Mouse (Mus musculus): Measurements from ENCODE around the gene Dync1i1. TPM values are rescaled to one million over a fixed set of nuclear protein-coding genes. Genes with fewer than 3 reads are reported as not detected.

Gene Dync1i1
- polyA plus RNA-seq, 1 experiment from 2014 or later: 49.9 TPM

DNA sequence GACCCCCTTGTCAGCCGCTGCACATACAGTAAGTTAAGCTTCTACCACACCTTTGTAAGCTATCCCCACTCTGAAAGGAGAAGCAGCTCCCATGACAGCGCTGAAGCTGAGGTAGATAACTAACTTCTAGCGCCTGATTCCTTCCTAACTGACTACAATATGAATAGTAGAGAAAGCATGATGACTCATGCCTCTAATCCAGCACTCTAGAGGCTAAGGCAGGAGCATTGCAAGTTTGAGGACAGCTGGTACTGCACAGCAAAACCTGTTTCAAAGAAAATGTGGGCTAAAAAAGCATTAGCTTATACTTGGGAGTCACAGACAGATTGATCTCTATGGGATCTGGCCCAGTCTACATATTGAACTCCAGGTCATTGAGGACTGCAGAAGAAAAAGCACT lies 236.5 kb downstream of the Dync1i1 start:
- Histone ChIP-seq H3K27ac (ENCODE audit: low read depth, low read length) (no peak overlapping the region), H3K36me3 (ENCODE audit: control insufficient read depth, insufficient read depth, low read length) (no peaks in the 10 kb centered on the region), H3K9me3 (ENCODE audit: control insufficient read depth, low read length) (no peaks in the 10 kb centered on the region), H3K9ac (ENCODE audit: low read depth, low read length) (no peak overlapping the region), H3K27me3 (replicated peaks; ENCODE audit: control insufficient read depth, insufficient read depth, low read length) (no peaks in the 10 kb centered on the region), H3K4me3 (ENCODE audit: low read length) (no peak overlapping the region), H3K4me1 (ENCODE audit: control insufficient read depth, insufficient read depth, low read depth, low read length) (no peaks in the 10 kb centered on the region), H3K4me2 (ENCODE audit: low read length) (no peak overlapping the region)
- no peak for ATAC-seq
- WGBS: 95% methylated on average over 3 of the region's 3 CpGs

DNA sequence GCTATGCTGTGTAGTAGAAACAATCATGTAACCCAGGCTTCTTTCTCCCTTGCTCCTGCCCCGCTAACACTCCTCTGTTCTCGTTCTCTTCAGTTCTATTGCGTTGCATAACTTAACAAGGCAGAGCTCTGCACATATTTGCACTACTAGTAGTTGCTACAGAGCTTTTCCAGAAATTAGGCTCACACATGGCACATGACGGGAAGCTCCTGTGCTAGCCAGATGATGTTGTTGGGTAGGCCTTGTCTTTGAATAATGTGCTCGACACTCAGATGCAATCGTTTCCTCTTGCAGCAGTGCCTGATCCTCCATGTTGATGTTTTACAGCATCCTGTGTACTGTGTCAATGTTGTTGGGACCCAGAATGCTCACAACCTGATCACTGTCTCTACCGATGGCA lies 240.9 kb downstream of the Dync1i1 start:
- Histone ChIP-seq H3K4me1 (ENCODE audit: control insufficient read depth, insufficient read depth, low read depth, low read length) (no peaks in the 10 kb centered on the region), H3K27me3 (replicated peaks; ENCODE audit: control insufficient read depth, insufficient read depth, low read length) (no peaks in the 10 kb centered on the region), H3K9me3 (ENCODE audit: control insufficient read depth, low read length) (no peaks in the 10 kb centered on the region), H3K4me2 (ENCODE audit: low read length) (no peak overlapping the region), H3K9ac (ENCODE audit: low read depth, low read length) (no peak overlapping the region), H3K27ac (ENCODE audit: low read depth, low read length) (no peak overlapping the region), H3K4me3 (ENCODE audit: low read length) (no peak overlapping the region), H3K36me3 (ENCODE audit: control insufficient read depth, insufficient read depth, low read length) (no peaks in the 10 kb centered on the region)
- no peak for ATAC-seq
- WGBS: 93% methylated on average over 7 of the region's 7 CpGs

DNA sequence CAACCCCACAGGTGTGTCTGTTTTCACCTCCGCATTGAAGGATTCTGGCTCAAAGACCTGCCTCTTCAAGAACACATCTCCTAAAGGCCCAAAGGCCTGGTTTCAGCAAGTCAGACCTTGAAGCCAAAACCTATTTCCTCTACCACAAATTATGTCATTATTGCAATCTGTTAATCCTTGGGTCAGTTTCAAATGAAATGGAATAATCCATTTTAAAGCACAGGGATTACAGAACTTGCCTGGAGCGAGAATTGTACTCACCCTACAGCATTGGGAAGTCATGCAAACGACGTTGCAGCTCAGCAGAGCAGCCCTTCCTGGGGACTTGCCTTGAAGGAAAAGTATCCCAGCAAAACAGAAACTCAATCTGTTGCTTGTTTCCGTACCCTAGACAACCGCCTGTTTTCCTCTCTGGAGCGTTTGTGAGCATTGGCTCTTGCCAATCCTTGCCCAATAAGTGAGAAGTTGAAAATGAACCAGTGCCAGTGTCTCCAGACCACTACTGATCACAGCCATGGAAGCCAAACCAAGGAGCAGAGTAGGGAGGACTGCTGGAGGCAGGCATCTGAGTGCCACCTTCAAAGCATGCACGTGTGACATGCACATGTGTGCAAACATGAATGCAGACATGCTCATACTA lies 241.5 kb downstream of the Dync1i1 start:
- Histone ChIP-seq H3K4me1 (ENCODE audit: control insufficient read depth, insufficient read depth, low read depth, low read length) (no peaks in the 10 kb centered on the region), H3K9me3 (ENCODE audit: control insufficient read depth, low read length) (no peaks in the 10 kb centered on the region), H3K9ac (ENCODE audit: low read depth, low read length) (no peak overlapping the region), H3K4me2 (ENCODE audit: low read length) (no peak overlapping the region), H3K4me3 (ENCODE audit: low read length) (no peak overlapping the region), H3K27me3 (replicated peaks; ENCODE audit: control insufficient read depth, insufficient read depth, low read length) (no peaks in the 10 kb centered on the region), H3K27ac (ENCODE audit: low read depth, low read length) (no peak overlapping the region), H3K36me3 (ENCODE audit: control insufficient read depth, insufficient read depth, low read length) (no peaks in the 10 kb centered on the region)
- WGBS: 81% methylated on average over 8 of the region's 8 CpGs
- ATAC-seq: no peak

DNA sequence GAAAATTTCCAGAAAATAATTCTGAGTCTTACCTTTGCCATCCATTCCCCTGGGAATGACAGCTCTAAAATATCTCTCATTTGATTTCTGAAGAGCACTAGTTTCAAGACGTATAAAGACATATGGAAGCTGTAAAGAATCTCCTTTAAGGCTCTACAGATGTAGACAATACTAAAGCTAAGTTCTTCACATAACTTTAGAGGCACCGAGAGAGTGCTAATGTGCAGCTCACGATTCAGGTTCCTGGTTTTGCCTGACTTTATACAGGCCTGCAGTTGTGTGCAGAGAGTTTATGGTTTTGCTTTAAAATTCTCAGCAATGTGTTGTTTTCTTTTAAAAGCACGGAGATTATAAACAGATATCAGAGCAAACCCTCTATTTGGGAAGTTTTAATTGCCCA lies 242.1 kb downstream of the Dync1i1 start:
- no peaks in the 10 kb centered on the region for H3K27me3 ChIP-seq (replicated peaks; ENCODE audit: control insufficient read depth, insufficient read depth, low read length)
- no peaks in the 10 kb centered on the region for H3K36me3 ChIP-seq (ENCODE audit: control insufficient read depth, insufficient read depth, low read length)
- H3K9me3 ChIP-seq (ENCODE audit: control insufficient read depth, low read length): no peaks in the 10 kb centered on the region
- no peaks in the 10 kb centered on the region for H3K4me1 ChIP-seq (ENCODE audit: control insufficient read depth, insufficient read depth, low read depth, low read length)
- H3K27ac ChIP-seq (ENCODE audit: low read depth, low read length): no peak overlapping the region
- no peak for ATAC-seq
- WGBS: 85% methylated on average over 4 of the region's 4 CpGs
- H3K4me3 ChIP-seq (ENCODE audit: low read length): no peak overlapping the region
- no peak overlapping the region for H3K9ac ChIP-seq (ENCODE audit: low read depth, low read length)
- H3K4me2 ChIP-seq (ENCODE audit: low read length): no peak overlapping the region

DNA sequence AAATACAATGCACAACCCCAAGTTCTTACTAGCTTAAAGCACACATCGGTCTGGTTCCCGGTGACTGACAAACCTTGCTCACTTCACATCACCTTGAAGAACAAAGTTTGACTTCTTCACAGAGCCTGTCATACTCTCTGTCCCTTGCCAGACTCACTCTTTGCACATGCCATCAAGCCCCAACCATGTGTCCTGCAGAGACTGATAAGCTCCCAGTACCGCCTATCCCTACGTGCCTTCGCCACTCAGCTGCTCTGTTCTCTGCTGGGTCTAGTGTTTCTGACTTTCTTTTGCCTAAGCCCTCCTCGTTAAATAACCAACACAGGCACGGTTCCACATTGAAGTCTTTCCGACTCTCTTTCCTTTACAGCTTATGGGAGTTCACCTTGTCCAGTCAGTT lies 244.2 kb downstream of the Dync1i1 start:
- ATAC-seq: no peak
- Histone ChIP-seq H3K4me1 (ENCODE audit: control insufficient read depth, insufficient read depth, low read depth, low read length) (no peaks in the 10 kb centered on the region), H3K9me3 (ENCODE audit: control insufficient read depth, low read length) (no peaks in the 10 kb centered on the region), H3K4me2 (ENCODE audit: low read length) (no peak overlapping the region), H3K27ac (ENCODE audit: low read depth, low read length) (no peak overlapping the region), H3K9ac (ENCODE audit: low read depth, low read length) (no peak overlapping the region), H3K27me3 (replicated peaks; ENCODE audit: control insufficient read depth, insufficient read depth, low read length) (no peaks in the 10 kb centered on the region), H3K4me3 (ENCODE audit: low read length) (no peak overlapping the region), H3K36me3 (ENCODE audit: control insufficient read depth, insufficient read depth, low read length) (no peaks in the 10 kb centered on the region)
- 95% methylated on average over 8 of the region's 8 CpGs for WGBS

DNA sequence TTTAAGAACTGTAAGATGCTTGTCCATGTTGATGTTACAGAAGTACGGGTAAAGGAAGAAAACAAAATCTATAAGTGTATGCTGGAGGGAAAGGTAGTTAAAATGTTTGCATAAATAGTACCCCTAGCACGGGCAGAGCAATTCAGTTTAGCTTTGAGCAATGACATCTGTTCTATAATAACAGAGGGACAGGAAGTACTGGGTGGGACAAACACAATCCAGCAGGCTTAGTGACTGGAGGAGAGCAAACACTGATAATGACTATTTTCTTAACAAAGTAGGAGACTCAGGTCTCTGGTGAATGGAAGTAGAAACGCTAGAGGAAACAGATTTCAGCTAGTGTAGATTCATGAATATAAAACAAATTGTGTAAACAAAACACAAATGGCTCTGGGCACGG lies 250.8 kb downstream of the Dync1i1 start:
- H3K4me2 ChIP-seq (ENCODE audit: low read length): no peak overlapping the region
- H3K4me3 ChIP-seq (ENCODE audit: low read length): no peak overlapping the region
- ATAC-seq: no peak
- H3K4me1 ChIP-seq (ENCODE audit: control insufficient read depth, insufficient read depth, low read depth, low read length): no peaks in the 10 kb centered on the region
- no peaks in the 10 kb centered on the region for H3K9me3 ChIP-seq (ENCODE audit: control insufficient read depth, low read length)
- H3K27me3 ChIP-seq (replicated peaks; ENCODE audit: control insufficient read depth, insufficient read depth, low read length): no peaks in the 10 kb centered on the region
- H3K27ac ChIP-seq (ENCODE audit: low read depth, low read length): no peak overlapping the region
- H3K36me3 ChIP-seq (ENCODE audit: control insufficient read depth, insufficient read depth, low read length): no peaks in the 10 kb centered on the region
- 73% methylated on average over 4 of the region's 4 CpGs for WGBS
- H3K9ac ChIP-seq (ENCODE audit: low read depth, low read length): no peak overlapping the region

DNA sequence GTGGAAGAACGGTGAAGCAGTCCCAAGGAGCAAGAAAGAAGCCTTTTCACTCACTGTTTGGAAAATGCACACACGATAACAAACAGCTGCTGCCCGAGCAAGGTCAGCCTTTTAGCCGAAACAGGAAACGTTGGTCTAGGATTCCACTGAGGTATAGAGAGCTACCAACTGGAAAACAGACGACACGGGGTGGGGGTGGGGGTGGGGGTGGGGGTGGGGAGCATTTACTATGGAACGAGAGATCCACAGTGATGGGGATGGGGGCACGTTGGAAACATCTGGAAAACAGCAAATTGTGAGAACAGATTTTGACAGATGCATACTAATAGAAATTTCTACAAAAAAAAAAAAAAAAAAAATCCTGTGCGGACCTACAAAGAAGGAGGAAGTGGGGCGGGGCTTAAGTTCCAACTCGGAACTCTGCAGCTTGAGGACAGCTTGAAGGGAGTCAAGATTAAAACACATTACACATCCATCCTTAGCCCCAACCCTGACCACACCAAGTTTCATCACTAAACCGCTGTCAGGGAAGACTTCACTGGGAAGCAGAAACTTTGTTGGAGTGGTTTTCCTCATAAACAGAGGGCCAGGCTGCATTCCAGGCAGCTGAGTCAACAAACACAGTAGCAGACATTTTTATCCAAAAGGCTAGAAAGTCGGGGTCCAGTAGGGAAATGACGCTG lies 251.9 kb downstream of the Dync1i1 start:
- Histone ChIP-seq H3K9ac (ENCODE audit: low read depth, low read length) (no peak overlapping the region), H3K4me2 (ENCODE audit: low read length) (no peak overlapping the region), H3K4me1 (ENCODE audit: control insufficient read depth, insufficient read depth, low read depth, low read length) (no peaks in the 10 kb centered on the region), H3K9me3 (ENCODE audit: control insufficient read depth, low read length) (no peaks in the 10 kb centered on the region), H3K36me3 (ENCODE audit: control insufficient read depth, insufficient read depth, low read length) (no peaks in the 10 kb centered on the region), H3K4me3 (ENCODE audit: low read length) (no peak overlapping the region), H3K27me3 (replicated peaks; ENCODE audit: control insufficient read depth, insufficient read depth, low read length) (no peaks in the 10 kb centered on the region), H3K27ac (ENCODE audit: low read depth, low read length) (no peak overlapping the region)
- no peak for ATAC-seq
- WGBS: 70% methylated on average over 15 of the region's 15 CpGs

DNA sequence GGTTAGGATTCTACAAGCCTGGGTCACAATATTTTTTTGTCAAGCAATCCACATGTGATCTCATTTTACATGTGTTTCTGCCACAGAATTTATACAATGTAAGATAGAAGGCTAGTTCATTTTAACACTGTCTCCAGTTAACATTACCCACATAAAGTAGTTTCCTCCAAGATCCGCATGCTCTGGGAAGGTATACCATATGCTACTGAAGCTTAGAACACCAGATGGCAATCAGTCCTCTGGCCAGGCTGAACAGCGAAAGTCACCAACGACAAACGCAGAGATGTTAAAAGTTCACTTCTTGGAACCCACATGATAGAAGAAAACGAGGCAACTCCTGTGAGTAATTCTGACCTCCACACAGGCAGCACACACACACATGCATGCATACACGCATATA lies 265.8 kb downstream of the Dync1i1 start:
- Histone ChIP-seq H3K9ac (ENCODE audit: low read depth, low read length) (no peak overlapping the region), H3K4me2 (ENCODE audit: low read length) (no peak overlapping the region), H3K36me3 (ENCODE audit: control insufficient read depth, insufficient read depth, low read length) (no peaks in the 10 kb centered on the region), H3K27me3 (replicated peaks; ENCODE audit: control insufficient read depth, insufficient read depth, low read length) (no peaks in the 10 kb centered on the region), H3K4me3 (ENCODE audit: low read length) (no peak overlapping the region), H3K4me1 (ENCODE audit: control insufficient read depth, insufficient read depth, low read depth, low read length) (peaks cover 6% of the 10 kb centered on the region; the same call in 1 of the 2 replicates), H3K9me3 (ENCODE audit: control insufficient read depth, low read length) (no peaks in the 10 kb centered on the region), H3K27ac (ENCODE audit: low read depth, low read length) (no peak overlapping the region)
- peak; percentile 70; the same call in 1 of the 2 replicates for ATAC-seq
- 55% methylated on average over 6 of the region's 6 CpGs for WGBS

DNA sequence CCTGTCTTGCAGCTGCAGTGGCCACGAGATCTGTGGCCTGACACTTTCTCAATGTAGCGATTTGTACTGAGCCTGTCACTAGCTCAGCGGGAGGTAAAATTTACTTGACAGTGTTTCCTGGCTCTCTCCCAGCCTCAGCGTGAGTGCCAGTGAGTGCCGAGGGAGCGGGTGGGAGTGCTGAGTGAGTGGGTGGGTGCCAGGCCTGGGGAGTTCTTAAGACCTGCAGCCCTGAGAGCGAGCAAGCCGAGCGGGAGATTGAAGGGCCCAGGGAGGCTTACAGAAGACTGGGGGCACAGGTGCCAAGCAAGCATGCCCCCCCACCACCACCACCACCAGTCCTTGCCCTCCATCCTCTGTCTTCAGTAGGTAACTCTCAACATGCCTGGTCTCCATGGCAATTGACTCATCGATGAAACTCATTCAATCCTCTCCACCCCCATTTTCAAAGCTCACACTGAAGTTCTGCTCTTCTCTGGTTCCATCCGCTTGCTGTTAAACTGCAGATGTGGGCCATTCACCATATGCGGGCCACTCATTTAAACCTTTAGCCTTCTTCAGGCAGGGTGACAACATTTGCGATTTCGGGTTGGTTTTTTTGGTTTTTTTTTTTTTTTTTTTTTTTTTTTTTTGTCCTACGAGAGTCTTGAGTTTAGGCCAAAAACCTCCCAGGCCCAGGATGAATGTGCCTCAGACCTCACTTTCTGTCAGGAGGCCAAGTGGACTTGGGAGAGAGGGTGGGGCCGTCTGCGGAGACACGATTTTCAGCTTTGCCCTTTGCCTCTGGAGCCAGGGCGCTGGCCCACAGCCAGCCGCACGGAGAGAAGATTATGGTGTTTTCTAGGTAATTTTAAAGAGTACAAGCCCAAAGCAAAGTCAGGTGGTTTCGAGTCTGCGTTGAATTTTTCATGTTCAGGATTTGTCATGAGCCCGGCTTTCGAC lies 266.6 kb downstream of the Dync1i1 start:
- H3K27ac ChIP-seq (ENCODE audit: low read depth, low read length): no peak overlapping the region
- peak; percentile 85 for ATAC-seq
- no peak overlapping the region for H3K4me3 ChIP-seq (ENCODE audit: low read length)
- no peak overlapping the region for H3K9ac ChIP-seq (ENCODE audit: low read depth, low read length)
- 30% methylated on average over 25 of the region's 25 CpGs for WGBS
- no peaks in the 10 kb centered on the region for H3K9me3 ChIP-seq (ENCODE audit: control insufficient read depth, low read length)
- no peaks in the 10 kb centered on the region for H3K36me3 ChIP-seq (ENCODE audit: control insufficient read depth, insufficient read depth, low read length)
- peaks cover 6% of the 10 kb centered on the region; the same call in 1 of the 2 replicates for H3K4me1 ChIP-seq (ENCODE audit: control insufficient read depth, insufficient read depth, low read depth, low read length)
- no peaks in the 10 kb centered on the region for H3K27me3 ChIP-seq (replicated peaks; ENCODE audit: control insufficient read depth, insufficient read depth, low read length)
- H3K4me2 ChIP-seq (ENCODE audit: low read length): peak overlapping the region; percentile 29

All from hindbrain, embryonic 16.5 days (tissue).